Mouse (Mus musculus): Measurements from ENCODE around the gene Fam114a1. TPM values are rescaled to one million over a fixed set of nuclear protein-coding genes. Genes with fewer than 3 reads are reported as not detected.
A peak's percentile ranks its signal among the peaks of the same experiment; 100 is the strongest.

The Fam114a1 gene
- polyA plus RNA-seq, 1 experiment from 2014 or later: 11.7 TPM

DNA sequence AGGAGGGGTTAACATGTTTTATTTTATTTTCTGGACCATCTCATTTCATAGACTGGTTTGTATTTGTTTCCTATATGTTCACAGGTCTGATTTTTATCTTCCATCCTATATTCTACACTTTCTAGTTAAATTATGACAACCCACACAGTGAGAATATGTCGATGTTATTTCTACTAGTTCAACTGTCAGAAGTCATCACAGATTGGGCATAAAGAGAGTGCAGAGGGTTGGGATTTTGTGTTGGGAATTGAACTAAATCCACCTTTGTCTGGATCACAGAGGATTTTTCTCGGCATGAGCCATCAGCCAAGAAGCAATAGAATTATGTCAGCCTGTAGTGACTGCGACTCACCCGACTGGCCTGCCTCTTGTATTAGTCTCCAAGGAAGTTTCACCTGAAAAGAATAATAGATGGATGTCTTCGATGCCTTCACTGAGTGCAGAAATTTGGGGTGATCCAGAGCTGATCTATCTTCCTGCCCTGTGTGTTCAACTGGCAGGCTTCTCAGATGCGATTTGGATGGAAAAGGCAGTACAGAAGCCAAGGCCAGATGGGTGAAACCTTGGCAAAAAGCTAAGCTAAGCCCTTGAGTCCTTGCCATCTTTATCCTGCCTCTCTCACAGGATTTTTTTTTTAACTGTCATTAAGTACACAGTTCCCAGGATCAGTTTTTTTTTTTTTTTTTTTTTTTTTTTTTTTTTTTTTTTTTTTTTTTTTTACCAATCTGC, 75.9 kb downstream of the Fam114a1 start:
- no peaks in the 10 kb centered on the region for H3K27me3 ChIP-seq (ENCODE audit: poor library complexity, severe bottlenecking)
- H3K27ac ChIP-seq: no peak overlapping the region
- no peak overlapping the region for H3K4me3 ChIP-seq
- 83% methylated on average over 6 of the region's 6 CpGs for WGBS
- no peaks in the 10 kb centered on the region for H3K9me3 ChIP-seq
- no peak for DNase-seq (ENCODE audit: extremely low spot score, low spot score)
- no peaks in the 10 kb centered on the region for H3K36me3 ChIP-seq (replicated peaks)
- peaks cover 17% of the 10 kb centered on the region for H3K4me1 ChIP-seq

DNA sequence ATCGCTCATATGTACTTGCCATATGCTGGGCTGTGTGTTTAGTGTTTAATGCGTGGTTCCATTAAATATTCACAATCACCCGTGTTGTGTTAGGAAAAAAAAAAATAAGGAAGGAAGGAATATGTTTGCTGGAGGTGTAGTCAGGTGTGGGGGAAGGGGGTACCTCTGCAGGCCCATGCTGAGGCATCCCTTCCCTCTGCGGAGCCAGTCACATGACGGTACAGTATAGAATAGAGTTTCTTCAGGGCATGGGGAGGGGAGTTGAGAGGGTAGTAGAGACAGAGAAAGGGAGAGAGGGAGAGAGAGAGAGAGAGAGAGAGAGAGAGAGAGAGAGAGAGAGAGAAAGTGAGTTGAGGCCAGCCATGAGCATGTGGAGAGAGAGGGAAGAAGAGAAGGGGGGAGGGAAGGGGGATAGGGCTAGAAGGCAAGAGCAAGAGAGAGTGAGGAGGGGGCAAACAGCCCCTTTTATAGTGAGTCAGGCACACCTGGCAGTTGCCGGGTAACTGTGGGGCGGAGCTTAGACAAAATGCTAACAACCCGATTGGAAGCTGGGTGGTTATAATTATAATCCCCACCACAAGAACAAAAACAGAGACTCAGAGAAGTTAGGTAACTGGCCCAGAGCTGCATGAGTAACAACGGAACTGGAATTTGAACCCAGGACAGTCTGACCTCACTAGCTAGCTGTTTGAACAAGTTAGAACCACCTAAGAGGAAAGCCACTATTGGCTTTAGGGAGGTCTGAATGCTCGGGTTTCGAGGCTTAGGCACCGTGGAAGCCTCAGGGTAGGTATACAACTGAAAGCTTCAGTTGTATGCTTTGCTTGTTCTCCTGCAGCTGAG, 76.8 kb downstream of the Fam114a1 start:
- Histone ChIP-seq H3K4me1 (peaks cover 17% of the 10 kb centered on the region), H3K9me3 (no peaks in the 10 kb centered on the region), H3K27ac (peak overlapping the region; percentile 60), H3K4me3 (no peak overlapping the region), H3K27me3 (ENCODE audit: poor library complexity, severe bottlenecking) (no peaks in the 10 kb centered on the region), H3K36me3 (replicated peaks) (no peaks in the 10 kb centered on the region)
- no peak for DNase-seq (ENCODE audit: extremely low spot score, low spot score)
- 63% methylated on average over 12 of the region's 12 CpGs for WGBS

DNA sequence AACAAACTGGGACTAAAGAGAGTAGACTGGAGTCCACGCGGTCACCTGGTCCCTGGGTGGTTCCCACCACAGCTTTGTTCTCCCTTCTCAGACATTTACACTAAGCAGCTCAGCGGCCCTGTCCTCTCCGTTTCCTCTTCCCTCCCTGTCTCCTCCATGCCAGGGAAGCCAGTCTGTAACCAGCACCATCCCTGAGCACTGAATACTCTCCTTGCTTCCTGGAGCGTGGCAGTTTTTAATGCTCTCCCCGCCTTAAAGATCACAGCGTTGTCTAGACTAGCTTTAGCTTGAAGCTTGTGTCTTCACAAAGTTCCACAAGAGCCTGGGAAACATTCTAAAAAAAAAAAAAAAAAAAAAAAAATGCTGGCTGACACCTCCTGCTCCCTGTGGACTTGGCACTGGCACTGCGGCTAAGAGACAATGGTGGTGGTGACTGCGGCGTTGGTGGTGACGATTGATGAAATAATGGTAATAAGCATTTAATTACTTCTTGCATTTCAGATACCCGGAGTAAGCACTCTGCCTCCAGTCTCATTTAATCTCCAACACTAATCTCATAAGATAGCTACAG, 77.5 kb downstream of the Fam114a1 start:
- DNase-seq (ENCODE audit: extremely low spot score, low spot score): no peak
- peak overlapping the region; percentile 60 for H3K27ac ChIP-seq
- WGBS: 69% methylated on average over 12 of the region's 12 CpGs
- no peaks in the 10 kb centered on the region for H3K9me3 ChIP-seq
- H3K4me3 ChIP-seq: no peak overlapping the region
- H3K4me1 ChIP-seq: peaks cover 17% of the 10 kb centered on the region
- no peaks in the 10 kb centered on the region for H3K36me3 ChIP-seq (replicated peaks)
- H3K27me3 ChIP-seq (ENCODE audit: poor library complexity, severe bottlenecking): no peaks in the 10 kb centered on the region

DNA sequence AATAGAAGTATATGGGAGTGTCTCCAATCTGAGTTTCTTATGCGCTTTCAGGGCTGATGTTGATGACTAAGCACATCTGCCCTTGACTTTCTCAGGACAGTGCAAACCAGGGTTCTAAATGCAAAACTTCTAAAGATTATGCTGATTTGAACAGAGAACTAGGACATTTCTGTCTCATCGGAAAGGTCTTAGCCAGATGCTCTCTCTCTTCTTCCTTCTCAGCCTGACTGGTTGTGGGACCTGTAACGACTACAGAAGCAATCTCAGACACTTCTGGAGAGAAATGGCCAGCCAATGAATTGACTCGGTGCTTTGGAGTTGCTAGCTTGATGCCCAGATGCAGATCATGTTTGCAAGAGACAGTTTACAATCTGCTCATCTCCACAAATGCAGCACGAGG, 80.0 kb downstream of the Fam114a1 start:
- Histone ChIP-seq H3K27ac (no peak overlapping the region), H3K4me1 (peaks cover 17% of the 10 kb centered on the region), H3K9me3 (no peaks in the 10 kb centered on the region), H3K27me3 (ENCODE audit: poor library complexity, severe bottlenecking) (no peaks in the 10 kb centered on the region), H3K4me3 (no peak overlapping the region), H3K36me3 (replicated peaks) (no peaks in the 10 kb centered on the region)
- DNase-seq (ENCODE audit: extremely low spot score, low spot score): no peak
- 76% methylated on average over 5 of the region's 5 CpGs for WGBS

DNA sequence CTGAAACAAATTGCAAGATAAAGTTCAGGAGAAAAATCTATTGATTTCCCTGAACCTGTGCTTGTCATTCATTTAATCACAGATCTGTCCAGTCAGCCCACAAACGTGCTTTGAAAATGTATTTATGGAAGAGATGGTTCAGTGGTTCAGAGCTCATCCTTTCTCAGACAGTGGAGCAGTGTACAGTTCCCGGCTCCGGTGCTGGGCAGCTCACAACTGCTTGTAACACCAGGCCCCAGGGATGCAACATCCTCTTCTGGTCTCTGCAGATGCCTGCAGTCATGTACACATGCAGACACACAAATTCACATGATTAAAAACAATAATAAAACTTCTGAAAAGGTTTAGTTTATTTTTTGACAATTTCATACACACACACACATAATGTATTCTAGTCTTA, 81.6 kb downstream of the Fam114a1 start:
- 86% methylated on average over 3 of the region's 3 CpGs for WGBS
- H3K9me3 ChIP-seq: no peaks in the 10 kb centered on the region

DNA sequence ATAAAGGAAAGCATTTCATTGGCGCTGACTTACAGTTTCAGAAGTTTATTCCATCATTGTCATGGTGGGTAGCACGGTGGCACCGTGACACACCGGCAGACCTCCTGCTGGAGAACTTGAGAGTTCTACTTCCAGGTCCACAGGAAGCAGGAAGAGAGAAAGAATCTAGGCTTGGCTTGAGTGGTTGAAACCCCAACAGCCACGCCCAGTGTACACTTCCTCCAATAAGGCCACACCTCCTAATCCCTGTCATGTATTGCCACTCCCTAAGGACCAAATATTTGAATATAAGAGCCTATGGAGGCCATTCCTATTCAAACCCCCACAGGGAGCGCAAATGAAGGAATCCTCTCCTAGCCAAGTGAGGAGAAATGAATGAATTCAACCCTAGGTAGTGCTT, 87.7 kb downstream of the Fam114a1 start:
- no peak overlapping the region for H3K27ac ChIP-seq
- H3K36me3 ChIP-seq (replicated peaks): no peaks in the 10 kb centered on the region
- DNase-seq (ENCODE audit: extremely low spot score, low spot score): no peak
- no peak overlapping the region for H3K4me3 ChIP-seq
- no peaks in the 10 kb centered on the region for H3K4me1 ChIP-seq
- no peaks in the 10 kb centered on the region for H3K27me3 ChIP-seq (ENCODE audit: poor library complexity, severe bottlenecking)
- WGBS: 94% methylated on average over 6 of the region's 6 CpGs
- H3K9me3 ChIP-seq: no peaks in the 10 kb centered on the region

More for the DNA sequence above, 81.6 kb downstream of the Fam114a1 start:
- no peaks in the 10 kb centered on the region for H3K36me3 ChIP-seq (replicated peaks)
- H3K4me3 ChIP-seq: no peak overlapping the region
- H3K27ac ChIP-seq: no peak overlapping the region
- no peaks in the 10 kb centered on the region for H3K27me3 ChIP-seq (ENCODE audit: poor library complexity, severe bottlenecking)
- peaks cover 16% of the 10 kb centered on the region for H3K4me1 ChIP-seq
- DNase-seq (ENCODE audit: extremely low spot score, low spot score): no peak

DNA sequence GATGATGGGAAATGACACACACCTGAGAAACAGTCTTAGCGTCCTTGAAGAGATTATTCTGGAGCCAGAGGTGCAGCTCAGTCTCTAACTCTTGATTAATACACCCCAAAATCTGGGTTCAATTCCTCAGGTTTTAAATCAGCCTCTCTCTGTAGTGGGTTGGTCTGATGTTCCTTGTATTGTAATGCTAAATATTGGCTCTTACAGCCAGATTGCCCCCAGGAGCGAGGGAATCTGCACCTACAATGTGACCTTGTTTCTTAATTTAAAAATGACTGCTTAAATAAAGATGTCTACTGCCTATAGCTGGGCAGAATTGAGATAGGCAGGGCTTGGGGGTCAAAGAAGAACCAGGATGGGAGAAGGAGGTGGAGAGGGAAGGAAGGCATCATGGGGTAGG, 89.9 kb downstream of the Fam114a1 start:
- no peak overlapping the region for H3K27ac ChIP-seq
- no peaks in the 10 kb centered on the region for H3K27me3 ChIP-seq (ENCODE audit: poor library complexity, severe bottlenecking)

DNA sequence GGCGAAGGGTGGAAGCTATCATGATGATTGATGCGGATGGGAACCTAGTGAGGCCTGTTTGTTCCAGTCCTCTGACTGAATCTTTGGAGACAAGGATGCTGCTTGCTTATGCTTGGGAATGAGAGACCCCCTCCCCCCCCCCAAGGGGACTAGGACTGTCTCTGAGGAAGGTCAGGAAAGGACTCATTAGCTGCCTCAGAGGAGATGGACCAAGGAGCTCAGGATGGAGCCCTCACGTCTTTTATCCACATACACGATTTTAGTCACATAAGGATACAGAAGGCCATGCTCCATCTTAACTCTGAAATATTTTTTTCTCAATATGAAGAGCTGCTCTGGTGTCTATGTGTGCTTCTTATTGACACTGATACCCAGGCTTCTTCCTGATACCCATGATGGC, 92.4 kb downstream of the Fam114a1 start:
- DNase-seq (ENCODE audit: extremely low spot score, low spot score): no peak
- H3K27ac ChIP-seq: no peak overlapping the region
- H3K4me3 ChIP-seq: no peak overlapping the region
- H3K4me1 ChIP-seq: no peaks in the 10 kb centered on the region
- no peaks in the 10 kb centered on the region for H3K27me3 ChIP-seq (ENCODE audit: poor library complexity, severe bottlenecking)
- WGBS: 91% methylated on average over 4 of the region's 4 CpGs
- H3K9me3 ChIP-seq: no peaks in the 10 kb centered on the region
- no peaks in the 10 kb centered on the region for H3K36me3 ChIP-seq (replicated peaks)

More for the DNA sequence above, 89.9 kb downstream of the Fam114a1 start:
- Histone ChIP-seq H3K4me1 (no peaks in the 10 kb centered on the region), H3K4me3 (no peak overlapping the region), H3K9me3 (no peaks in the 10 kb centered on the region), H3K36me3 (replicated peaks) (no peaks in the 10 kb centered on the region)
- WGBS: 73% methylated on average over 2 of the region's 2 CpGs
- no peak for DNase-seq (ENCODE audit: extremely low spot score, low spot score)

DNA sequence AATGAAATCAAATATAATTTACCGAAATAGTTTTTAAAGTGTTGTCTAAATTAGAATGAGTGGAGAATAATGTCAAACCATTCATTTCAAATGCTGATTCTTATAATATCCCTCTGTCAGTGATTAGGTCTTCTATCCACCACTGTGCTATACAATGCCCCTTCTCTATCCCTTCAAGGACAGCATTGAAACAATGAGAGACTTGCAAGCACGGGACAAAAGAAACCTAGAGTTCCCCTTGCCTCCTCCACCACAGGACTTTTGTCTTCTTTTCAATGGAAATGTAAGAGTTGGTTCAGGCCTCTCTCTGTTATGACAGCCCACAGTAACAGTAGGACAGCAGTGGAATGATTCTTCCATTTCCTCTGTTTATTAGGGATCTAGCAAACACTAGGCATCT, 93.4 kb downstream of the Fam114a1 start:
- Histone ChIP-seq H3K4me3 (no peak overlapping the region), H3K27ac (no peak overlapping the region), H3K4me1 (no peaks in the 10 kb centered on the region), H3K27me3 (ENCODE audit: poor library complexity, severe bottlenecking) (no peaks in the 10 kb centered on the region), H3K36me3 (replicated peaks) (no peaks in the 10 kb centered on the region), H3K9me3 (no peaks in the 10 kb centered on the region)
- DNase-seq (ENCODE audit: extremely low spot score, low spot score): no peak
- WGBS: 66% methylated on average over 2 of the region's 2 CpGs

DNA sequence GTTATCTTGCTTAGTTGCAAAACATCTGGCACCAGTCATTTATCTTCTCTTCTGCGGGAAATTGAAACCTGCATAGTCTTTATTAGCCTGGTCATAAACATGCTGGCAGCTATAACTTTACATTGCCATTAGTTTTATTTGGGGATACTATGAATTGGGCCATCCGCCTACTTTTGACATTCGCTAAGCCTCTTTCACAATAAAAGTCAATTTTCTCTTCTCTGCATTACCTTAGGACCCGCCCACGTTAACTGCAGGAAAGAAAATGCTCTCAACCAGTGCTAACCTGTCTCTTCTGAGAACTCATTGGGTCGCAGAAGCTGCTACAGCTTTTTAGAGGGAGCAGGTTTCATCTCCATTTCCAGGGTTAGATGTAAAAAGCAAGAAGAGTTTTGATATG, 98.3 kb downstream of the Fam114a1 start:
- H3K36me3 ChIP-seq (replicated peaks): no peaks in the 10 kb centered on the region
- no peak for DNase-seq (ENCODE audit: extremely low spot score, low spot score)
- H3K4me1 ChIP-seq: peaks cover 27% of the 10 kb centered on the region
- H3K4me3 ChIP-seq: no peak overlapping the region
- no peaks in the 10 kb centered on the region for H3K27me3 ChIP-seq (ENCODE audit: poor library complexity, severe bottlenecking)
- 93% methylated on average over 6 of the region's 6 CpGs for WGBS
- no peak overlapping the region for H3K27ac ChIP-seq
- no peaks in the 10 kb centered on the region for H3K9me3 ChIP-seq

DNA sequence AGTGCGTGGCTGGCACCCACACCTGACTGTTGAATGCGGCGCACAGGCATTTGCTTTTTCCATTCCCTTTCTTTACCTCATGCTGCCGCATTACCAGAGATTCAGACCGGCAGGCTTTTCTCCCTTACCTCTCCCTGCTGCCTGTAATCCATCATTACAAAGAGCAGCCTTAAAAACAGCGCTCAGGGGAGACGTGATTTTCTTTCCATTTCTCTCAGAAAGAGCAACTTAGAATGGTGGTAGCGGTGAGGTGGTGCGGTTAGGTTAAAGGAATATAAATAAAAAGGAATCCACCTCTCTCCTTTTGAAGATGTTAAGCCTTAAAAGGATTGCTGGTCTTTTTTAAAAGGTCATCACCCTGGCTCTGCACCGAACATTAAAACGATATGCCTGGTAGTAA, 100.0 kb downstream of the Fam114a1 start:
- WGBS: 63% methylated on average over 11 of the region's 11 CpGs
- H3K27ac ChIP-seq: 0 out of 2 replicates have a peak overlapping the region, but pooled peaks have one; percentile 1
- H3K4me3 ChIP-seq: no peak overlapping the region
- H3K9me3 ChIP-seq: no peaks in the 10 kb centered on the region
- peaks cover 27% of the 10 kb centered on the region for H3K4me1 ChIP-seq
- DNase-seq (ENCODE audit: extremely low spot score, low spot score): no peak
- H3K36me3 ChIP-seq (replicated peaks): no peaks in the 10 kb centered on the region
- no peaks in the 10 kb centered on the region for H3K27me3 ChIP-seq (ENCODE audit: poor library complexity, severe bottlenecking)

DNA sequence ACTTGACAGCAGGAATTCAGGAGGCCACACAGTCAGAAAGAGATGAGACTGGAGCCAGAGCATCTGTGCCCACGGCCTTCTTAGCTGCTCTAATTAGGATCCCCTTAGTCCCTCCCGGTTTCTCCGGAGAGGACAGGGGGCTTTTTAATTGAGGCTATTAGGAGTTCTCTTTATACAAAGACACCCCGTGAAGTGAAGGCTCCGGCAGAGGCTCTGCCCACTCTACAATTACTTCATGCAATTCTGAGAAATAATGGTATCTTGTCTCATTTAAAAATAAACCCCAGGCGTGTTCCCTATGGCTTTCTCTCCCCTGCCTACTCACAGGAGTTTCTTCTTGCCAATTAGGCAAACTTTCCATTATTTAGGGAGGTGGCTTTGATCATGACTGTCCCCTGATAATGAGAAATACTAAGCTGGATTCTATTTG, 101.8 kb downstream of the Fam114a1 start:
- 13% methylated on average over 6 of the region's 6 CpGs for WGBS
- no peak overlapping the region for H3K4me3 ChIP-seq
- DNase-seq (ENCODE audit: extremely low spot score, low spot score): no peak
- H3K27me3 ChIP-seq (ENCODE audit: poor library complexity, severe bottlenecking): no peaks in the 10 kb centered on the region
- no peaks in the 10 kb centered on the region for H3K9me3 ChIP-seq
- peak overlapping the region; percentile 20; the same call in 1 of the 2 replicates for H3K27ac ChIP-seq
- H3K36me3 ChIP-seq (replicated peaks): no peaks in the 10 kb centered on the region
- H3K4me1 ChIP-seq: peaks cover 27% of the 10 kb centered on the region

DNA sequence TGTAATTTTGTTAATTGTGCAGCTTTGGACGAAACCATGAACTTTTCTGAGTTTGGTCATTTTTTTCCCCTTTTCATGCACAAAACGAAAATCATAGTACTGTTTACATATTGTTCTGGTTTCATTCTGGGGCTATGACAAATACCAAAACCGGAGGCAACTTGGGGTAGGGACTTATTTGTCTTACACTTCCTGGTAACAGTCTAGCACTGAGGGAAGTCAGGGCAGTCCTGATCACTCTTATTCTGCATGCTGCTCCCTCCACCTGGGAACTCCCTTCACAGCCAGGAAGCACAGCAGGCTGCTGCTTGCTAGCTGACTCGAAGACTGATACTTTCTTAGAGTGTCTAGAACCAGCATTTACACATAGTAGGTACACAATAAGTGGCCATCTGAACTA, 103.4 kb downstream of the Fam114a1 start:
- no peak for DNase-seq (ENCODE audit: extremely low spot score, low spot score)
- Histone ChIP-seq H3K4me1 (peaks cover 27% of the 10 kb centered on the region), H3K36me3 (replicated peaks) (no peaks in the 10 kb centered on the region), H3K4me3 (no peak overlapping the region), H3K27me3 (ENCODE audit: poor library complexity, severe bottlenecking) (no peaks in the 10 kb centered on the region), H3K9me3 (no peaks in the 10 kb centered on the region), H3K27ac (no peak overlapping the region)
- WGBS: 75% methylated on average over 4 of the region's 4 CpGs

Data from forebrain, embryonic 10.5 days (tissue).